Mouse (Mus musculus): Measurements from ENCODE around the gene Slc6a21. TPM values are rescaled to one million over a fixed set of nuclear protein-coding genes. Genes with fewer than 3 reads are reported as not detected.

Gene Slc6a21
- total RNA-seq, 2 experiments from 2014 or later = not detected

- no peak for ATAC-seq (replicated peaks; ENCODE audit: low FRiP score, poor library complexity, severe bottlenecking)
Observed at GRCm38 (mm10) chr7:45309455-45309854, 32.1 kb downstream of the Slc6a21 start.

DNA sequence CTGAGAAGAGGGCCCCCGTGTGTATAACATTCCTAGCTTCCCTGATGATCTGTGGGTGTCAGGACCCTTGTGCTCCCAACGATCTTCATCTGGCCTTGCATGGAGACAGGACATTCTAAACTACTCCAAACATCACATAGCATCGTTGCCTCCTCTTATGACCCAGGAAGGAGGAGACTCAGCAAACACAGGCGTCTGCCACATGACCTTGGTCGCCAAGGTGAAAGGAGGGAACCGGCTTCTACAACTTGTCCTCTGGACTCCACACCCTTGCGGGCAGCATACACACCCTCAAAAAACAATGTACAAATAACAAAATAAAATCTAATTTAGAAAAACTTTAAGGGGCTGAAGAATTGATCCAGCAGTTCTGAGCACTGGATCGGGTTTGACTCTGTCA lies 34.7 kb downstream of the Slc6a21 start:
- ATAC-seq (replicated peaks; ENCODE audit: low FRiP score, poor library complexity, severe bottlenecking) = no peak

- no peak for ATAC-seq (replicated peaks; ENCODE audit: low FRiP score, poor library complexity, severe bottlenecking)
Observed at GRCm38 (mm10) chr7:45312686-45313453, 35.6 kb downstream of the Slc6a21 start.

DNA sequence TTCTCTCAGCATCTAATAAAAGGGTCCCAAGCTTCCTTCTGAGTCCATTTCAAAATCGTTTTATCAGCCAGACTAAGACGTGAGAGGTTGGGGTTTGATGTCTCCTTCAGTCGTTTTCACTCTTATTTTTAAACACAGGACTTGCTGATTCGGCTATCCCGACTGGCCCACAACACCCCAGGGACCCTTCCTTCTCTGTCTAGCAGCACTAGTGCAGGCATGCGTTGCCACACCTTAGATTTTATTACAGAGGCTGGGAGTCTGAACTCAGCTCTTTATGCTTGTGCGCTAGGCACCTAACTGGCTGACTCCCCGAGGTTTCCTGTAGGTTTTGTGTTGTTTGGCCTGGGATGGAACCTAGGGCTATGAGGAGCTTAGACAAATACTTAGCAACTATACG lies 36.2 kb downstream of the Slc6a21 start:
- ATAC-seq (replicated peaks; ENCODE audit: low FRiP score, poor library complexity, severe bottlenecking) = no peak

- ATAC-seq (replicated peaks; ENCODE audit: low FRiP score, poor library complexity, severe bottlenecking) = no peak
Observed at GRCm38 (mm10) chr7:45315182-45315701, 37.9 kb downstream of the Slc6a21 start.

- ATAC-seq (replicated peaks; ENCODE audit: low FRiP score, poor library complexity, severe bottlenecking) = no peak
Observed at GRCm38 (mm10) chr7:45316536-45316935, 39.2 kb downstream of the Slc6a21 start.

GRCm38 (mm10) chr7:45322245-45322644 lies 44.9 kb downstream of the Slc6a21 start:
- no peak for ATAC-seq (replicated peaks; ENCODE audit: low FRiP score, poor library complexity, severe bottlenecking)

GRCm38 (mm10) chr7:45323069-45323468 lies 45.8 kb downstream of the Slc6a21 start:
- no peak for ATAC-seq (replicated peaks; ENCODE audit: low FRiP score, poor library complexity, severe bottlenecking)

DNA sequence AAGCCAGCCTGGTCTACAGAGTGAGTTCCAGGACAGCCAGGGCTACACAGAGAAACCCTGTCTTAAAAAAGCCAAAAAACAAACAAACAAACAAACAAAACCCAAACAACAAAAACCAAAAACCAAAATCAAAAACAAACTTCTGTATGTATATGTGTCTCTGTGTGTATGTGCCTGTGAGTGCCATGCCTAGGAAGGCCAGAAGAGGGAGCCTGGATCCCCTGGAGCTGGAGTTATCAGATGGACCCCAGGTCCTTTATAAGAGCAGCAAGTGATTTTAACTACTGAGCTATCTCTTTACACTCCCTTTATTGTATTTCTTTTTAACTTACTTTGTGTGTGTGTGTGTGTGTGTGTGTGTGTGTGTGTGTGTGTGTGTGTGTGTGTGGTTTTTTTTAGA lies 48.5 kb downstream of the Slc6a21 start:
- no peak for ATAC-seq (replicated peaks; ENCODE audit: low FRiP score, poor library complexity, severe bottlenecking)

DNA sequence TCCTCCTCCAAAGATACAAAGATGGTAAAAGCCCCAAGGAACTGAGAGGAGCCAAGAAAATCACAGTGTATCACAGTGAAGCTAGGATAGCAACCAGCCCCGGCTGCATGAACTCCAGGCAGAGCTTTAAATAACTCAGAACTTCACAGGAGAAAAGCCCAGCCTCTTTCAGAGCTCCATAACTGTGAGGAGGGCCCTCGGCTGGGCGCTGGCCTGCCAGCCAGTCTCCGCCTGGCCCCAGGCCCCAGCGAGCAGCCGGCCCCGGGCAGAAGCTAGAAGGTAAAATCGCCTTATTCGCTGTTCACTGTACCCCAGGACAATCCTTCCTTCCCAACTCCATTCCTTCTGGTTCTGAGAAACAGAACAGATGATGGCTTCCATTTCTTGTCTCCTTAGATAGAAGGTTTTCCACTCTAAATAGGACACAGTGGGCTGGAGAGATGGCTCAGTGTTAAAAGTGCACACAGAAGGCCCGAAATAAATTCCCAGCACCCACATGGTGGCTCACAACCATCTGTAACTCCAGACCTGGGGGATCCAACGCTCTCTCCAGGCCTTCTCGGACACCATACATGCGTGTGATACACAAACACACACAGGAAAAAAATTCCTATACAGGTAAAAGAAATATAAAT lies 51.6 kb downstream of the Slc6a21 start:
- no peak for ATAC-seq (replicated peaks; ENCODE audit: low FRiP score, poor library complexity, severe bottlenecking)

- ATAC-seq (replicated peaks; ENCODE audit: low FRiP score, poor library complexity, severe bottlenecking) = no peak
Observed at GRCm38 (mm10) chr7:45331502-45331901, 54.2 kb downstream of the Slc6a21 start.

DNA sequence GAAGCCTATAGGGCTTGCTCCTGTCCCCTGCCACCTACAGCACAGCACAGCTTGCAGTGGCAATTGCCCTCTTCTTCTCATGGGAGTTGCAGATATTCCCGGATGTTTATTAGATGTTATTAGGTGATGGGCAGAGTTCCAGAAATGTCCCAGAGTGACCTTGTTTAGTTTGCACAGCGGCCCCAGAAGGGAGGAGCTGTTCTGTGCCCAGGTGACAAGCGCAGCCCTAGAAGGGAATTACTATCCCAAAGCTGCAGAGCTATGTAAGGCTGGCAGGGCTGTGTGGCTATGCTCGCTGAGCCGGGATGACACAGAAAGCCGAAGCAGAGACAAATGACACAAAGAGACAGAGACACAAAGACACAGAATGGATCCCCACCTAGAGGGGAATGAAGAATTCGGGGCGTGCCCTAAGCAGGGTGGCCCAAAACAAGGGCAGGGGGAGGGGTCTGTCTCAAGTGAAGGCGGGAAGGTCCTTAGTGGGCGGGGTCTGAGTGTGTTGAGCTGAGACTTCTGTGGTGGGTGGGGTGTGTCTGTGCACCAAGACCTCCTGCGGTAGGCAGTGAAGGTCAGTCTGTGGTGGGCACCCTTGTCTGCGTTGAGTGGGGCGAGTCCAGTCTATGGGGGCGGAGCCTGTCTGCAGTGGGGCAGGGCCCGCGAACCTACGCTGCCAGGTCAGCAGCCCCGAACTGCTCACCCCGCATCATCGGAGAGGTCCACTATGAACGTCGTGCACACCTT lies 55.5 kb downstream of the Slc6a21 start:
- no peak for ATAC-seq (replicated peaks; ENCODE audit: low FRiP score, poor library complexity, severe bottlenecking)

GRCm38 (mm10) chr7:45333431-45333982 lies 56.2 kb downstream of the Slc6a21 start, which contains the start of gene Trpm4:
Gene Trpm4 (minus strand): TSS chr7:45333780.
- ATAC-seq (replicated peaks; ENCODE audit: low FRiP score, poor library complexity, severe bottlenecking) = no peak

DNA sequence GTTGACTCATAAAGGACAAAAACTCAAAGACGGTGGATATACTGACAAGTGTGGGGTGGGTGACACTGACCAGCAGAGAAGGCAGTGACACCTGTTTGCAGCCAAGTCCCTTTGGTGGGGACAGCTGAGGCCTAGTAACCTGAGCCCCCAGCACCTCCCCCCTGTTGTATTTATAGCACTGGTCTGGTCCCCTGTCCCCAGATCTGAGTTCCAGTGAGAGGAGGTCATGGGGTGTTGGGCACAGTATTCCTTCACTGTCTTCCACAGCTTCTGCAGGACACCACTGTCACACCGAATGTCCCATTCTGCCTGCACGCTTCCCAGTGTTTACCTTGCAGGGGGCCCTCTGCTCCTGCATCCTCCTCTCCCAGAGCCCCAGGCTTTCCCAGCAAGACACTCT lies 57.3 kb downstream of the Slc6a21 start:
- no peak for ATAC-seq (replicated peaks; ENCODE audit: low FRiP score, poor library complexity, severe bottlenecking)

DNA sequence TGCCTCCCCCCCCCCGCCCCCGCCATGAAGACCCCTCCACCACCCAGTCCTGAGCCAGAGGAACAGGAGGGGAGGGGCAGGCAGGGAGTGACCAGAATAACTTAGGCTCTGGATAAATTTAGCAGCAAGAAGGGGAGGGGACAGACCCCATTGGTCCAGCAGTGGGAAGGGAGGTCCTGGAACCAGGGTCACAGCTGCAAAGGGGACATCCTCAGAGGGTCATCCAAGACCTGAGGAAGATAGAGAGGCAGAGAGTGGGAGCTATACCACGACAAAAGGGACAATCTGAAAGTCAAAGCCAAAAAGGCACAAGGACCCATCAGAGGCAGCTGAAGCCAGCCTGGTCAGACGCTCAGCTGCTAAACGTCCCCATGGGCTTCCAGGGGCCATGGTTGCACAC lies 57.7 kb downstream of the Slc6a21 start, which contains the start of gene Hrc:
Gene Hrc (plus strand): TSS at position 235 of the 400 bp plus-strand sequence.
- ATAC-seq (replicated peaks; ENCODE audit: low FRiP score, poor library complexity, severe bottlenecking) = no peak

- no peak for ATAC-seq (replicated peaks; ENCODE audit: low FRiP score, poor library complexity, severe bottlenecking)
Observed at GRCm38 (mm10) chr7:45336319-45336718, 59.0 kb downstream of the Slc6a21 start.

GRCm38 (mm10) chr7:45337469-45337868 lies 60.2 kb downstream of the Slc6a21 start:
- no peak for ATAC-seq (replicated peaks; ENCODE audit: low FRiP score, poor library complexity, severe bottlenecking)

- no peak for ATAC-seq (replicated peaks; ENCODE audit: low FRiP score, poor library complexity, severe bottlenecking)
Observed at GRCm38 (mm10) chr7:45338161-45338911, 61.0 kb downstream of the Slc6a21 start.

All from erythroblast, adult 5-6 weeks (primary cell).